Mouse (Mus musculus) heart, embryonic 10.5 days (tissue): ENCODE measurements at regions not wholly inside any gene's neighbourhood (a gene's known extent, or its start where the extent isn't known, plus 50 kb on each side); places are given as distances from the start of the nearest gene placed in this dataset.

Experiments
- DNase-seq: peaks from one replicate; pipeline ENCODE4 v3.0.0-alpha.2; 2017; ENCODE audit warnings: low spot score
- H3K27ac ChIP-seq: fragments of 300-500 bp; sonication (generic); 2 replicates; pipeline ENCODE4 v1.5.1; 2016; ENCODE audit warnings: mild to moderate bottlenecking
- H3K27me3 ChIP-seq: fragments of 300-500 bp; sonication (generic); 2 replicates; pipeline ENCODE4 v1.6.1; 2016; ENCODE audit warnings: mild to moderate bottlenecking; ENCODE audit not compliant: poor library complexity, insufficient read depth, severe bottlenecking
- H3K36me3 ChIP-seq: fragments of 300-500 bp; sonication (generic); 2 replicates; pipeline ENCODE4 v1.6.1; 2016; ENCODE audit warnings: mild to moderate bottlenecking, moderate library complexity
- H3K4me1 ChIP-seq: fragments of 300-500 bp; sonication (generic); 2 replicates; pipeline ENCODE4 v1.6.1; 2016; ENCODE audit warnings: mild to moderate bottlenecking
- H3K4me3 ChIP-seq: fragments of 300-500 bp; sonication (generic); 2 replicates; pipeline ENCODE4 v1.5.1; 2016; ENCODE audit warnings: mild to moderate bottlenecking, moderate library complexity
- H3K9me3 ChIP-seq: fragments of 300-500 bp; sonication (generic); 2 replicates; pipeline ENCODE4 v1.6.1; 2016; ENCODE audit warnings: mild to moderate bottlenecking, moderate library complexity
- WGBS: fragments of 180-500 bp; shearing (Covaris S2); methylation state at CpG from one replicate; pipeline ENCODE4 v1.1.7; 2016; 5-methylcytosine and 5-hydroxymethylcytosine counted together

- DNase-seq: no peak
- H3K4me1 ChIP-seq: no peaks in the 10 kb centered on the region
- 93% methylated on average over 1 of the region's 1 CpGs for WGBS
- H3K36me3 ChIP-seq: no peaks in the 10 kb centered on the region
- no peak overlapping the region for H3K27ac ChIP-seq
- H3K27me3 ChIP-seq: no peaks in the 10 kb centered on the region
- no peaks in the 10 kb centered on the region; the same call in 1 of the 2 replicates for H3K9me3 ChIP-seq
- H3K4me3 ChIP-seq: no peak overlapping the region
Measured at GRCm38 (mm10) chr2:117968731-117969130, 142.9 kb upstream of the Thbs1 start.

GRCm38 (mm10) chr2:117970631-117971030, 141.0 kb upstream of the Thbs1 start:
- Histone ChIP-seq H3K27ac (no peak overlapping the region), H3K4me1 (no peaks in the 10 kb centered on the region), H3K36me3 (no peaks in the 10 kb centered on the region), H3K4me3 (no peak overlapping the region), H3K9me3 (no peaks in the 10 kb centered on the region; the same call in 1 of the 2 replicates), H3K27me3 (no peaks in the 10 kb centered on the region)
- no peak for DNase-seq
- 86% methylated on average over 5 of the region's 5 CpGs for WGBS

GRCm38 (mm10) chr2:117977033-117977432, 134.6 kb upstream of the Thbs1 start:
- 87% methylated on average over 9 of the region's 9 CpGs for WGBS
- H3K4me3 ChIP-seq: no peak overlapping the region
- no peaks in the 10 kb centered on the region for H3K9me3 ChIP-seq

DNA sequence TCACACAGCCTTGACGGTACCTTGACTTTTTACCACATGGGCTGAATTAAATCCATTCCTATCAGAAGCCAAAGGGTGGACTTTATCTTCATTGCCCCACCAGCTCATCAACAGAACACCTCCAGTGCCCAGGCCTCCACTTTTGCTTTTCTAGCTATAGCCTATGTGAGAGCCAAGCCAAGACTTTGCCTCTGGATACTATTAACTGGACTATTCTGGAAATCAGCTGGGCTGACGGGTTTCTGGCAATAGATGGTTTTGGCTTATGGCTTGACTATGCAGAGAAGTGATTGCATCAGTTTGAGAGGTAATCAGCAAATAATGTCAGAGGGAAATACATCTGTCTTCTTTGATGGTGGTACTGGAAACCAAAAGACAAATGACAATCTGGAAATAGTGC, 130.8 kb upstream of the Thbs1 start:
- DNase-seq: no peak
- 85% methylated on average over 2 of the region's 2 CpGs for WGBS
- Histone ChIP-seq H3K36me3 (no peaks in the 10 kb centered on the region), H3K9me3 (no peaks in the 10 kb centered on the region), H3K27ac (no peak overlapping the region), H3K4me1 (no peaks in the 10 kb centered on the region), H3K4me3 (no peak overlapping the region), H3K27me3 (no peaks in the 10 kb centered on the region)

More at GRCm38 (mm10) chr2:117977033-117977432, 134.6 kb upstream of the Thbs1 start:
- DNase-seq: no peak
- H3K36me3 ChIP-seq: no peaks in the 10 kb centered on the region
- H3K27ac ChIP-seq: no peak overlapping the region
- no peaks in the 10 kb centered on the region for H3K4me1 ChIP-seq
- H3K27me3 ChIP-seq: no peaks in the 10 kb centered on the region

DNA sequence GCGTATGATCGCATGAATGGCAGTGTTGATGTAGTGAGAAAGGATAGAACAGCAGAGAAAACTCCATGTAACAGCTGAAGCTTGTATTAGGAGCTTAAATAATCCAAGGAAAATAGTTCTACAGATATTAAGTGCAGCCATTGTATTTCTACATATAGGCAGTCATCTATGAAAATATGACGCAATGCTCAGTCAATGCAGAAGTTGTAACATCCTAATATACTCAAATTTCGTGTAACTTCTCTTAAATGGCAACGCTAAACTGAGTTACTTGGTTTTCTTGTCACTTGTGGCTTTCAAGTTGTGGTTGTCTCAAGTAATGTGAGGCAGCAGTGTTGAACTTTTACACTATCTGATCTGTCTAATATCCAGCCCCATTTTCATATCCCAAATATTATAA, 127.1 kb upstream of the Thbs1 start:
- Histone ChIP-seq H3K4me1 (peaks cover 14% of the 10 kb centered on the region; the same call in 1 of the 2 replicates), H3K36me3 (no peaks in the 10 kb centered on the region), H3K4me3 (no peak overlapping the region), H3K27ac (no peak overlapping the region), H3K27me3 (no peaks in the 10 kb centered on the region), H3K9me3 (no peaks in the 10 kb centered on the region)
- DNase-seq: no peak
- WGBS: 84% methylated on average over 5 of the region's 5 CpGs

GRCm38 (mm10) chr2:117987426-117988215, 124.1 kb upstream of the Thbs1 start:
- Histone ChIP-seq H3K9me3 (no peaks in the 10 kb centered on the region), H3K4me3 (no peak overlapping the region), H3K27ac (no peak overlapping the region), H3K27me3 (no peaks in the 10 kb centered on the region), H3K36me3 (no peaks in the 10 kb centered on the region), H3K4me1 (peaks cover 14% of the 10 kb centered on the region; the same call in 1 of the 2 replicates)
- no peak for DNase-seq
- 57% methylated on average over 10 of the region's 10 CpGs for WGBS

- no peak overlapping the region for H3K4me3 ChIP-seq
- no peak for DNase-seq
Measured at GRCm38 (mm10) chr2:117988396-117989173, 123.1 kb upstream of the Thbs1 start.

DNA sequence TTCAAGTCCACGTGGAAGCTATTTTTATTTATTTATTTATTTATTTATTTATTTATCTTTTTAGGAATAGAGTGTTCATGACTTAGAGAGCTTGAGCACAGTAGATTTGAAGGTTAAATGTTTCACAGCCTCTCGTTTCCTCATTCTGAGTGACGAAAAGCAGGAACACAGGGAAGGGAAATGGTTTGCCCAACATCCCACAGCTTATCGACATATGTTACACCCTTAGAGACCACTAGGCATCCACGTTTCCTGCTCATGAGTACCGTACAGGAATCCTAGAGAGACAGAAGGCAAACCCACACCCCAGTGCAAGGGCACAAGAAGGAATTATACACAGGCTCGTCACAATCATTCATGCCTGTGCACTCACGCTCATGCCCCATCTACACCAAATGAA, 122.5 kb upstream of the Thbs1 start:
- Histone ChIP-seq H3K4me3 (no peak overlapping the region), H3K27ac (no peak overlapping the region), H3K36me3 (no peaks in the 10 kb centered on the region), H3K9me3 (no peaks in the 10 kb centered on the region), H3K27me3 (no peaks in the 10 kb centered on the region), H3K4me1 (peaks cover 14% of the 10 kb centered on the region; the same call in 1 of the 2 replicates)
- DNase-seq: no peak
- WGBS: 70% methylated on average over 8 of the region's 8 CpGs

More at GRCm38 (mm10) chr2:117988396-117989173, 123.1 kb upstream of the Thbs1 start:
- no peaks in the 10 kb centered on the region for H3K9me3 ChIP-seq
- no peaks in the 10 kb centered on the region for H3K27me3 ChIP-seq
- no peaks in the 10 kb centered on the region for H3K36me3 ChIP-seq
- peaks cover 14% of the 10 kb centered on the region; the same call in 1 of the 2 replicates for H3K4me1 ChIP-seq
- WGBS: 56% methylated on average over 11 of the region's 11 CpGs
- H3K27ac ChIP-seq: no peak overlapping the region

DNA sequence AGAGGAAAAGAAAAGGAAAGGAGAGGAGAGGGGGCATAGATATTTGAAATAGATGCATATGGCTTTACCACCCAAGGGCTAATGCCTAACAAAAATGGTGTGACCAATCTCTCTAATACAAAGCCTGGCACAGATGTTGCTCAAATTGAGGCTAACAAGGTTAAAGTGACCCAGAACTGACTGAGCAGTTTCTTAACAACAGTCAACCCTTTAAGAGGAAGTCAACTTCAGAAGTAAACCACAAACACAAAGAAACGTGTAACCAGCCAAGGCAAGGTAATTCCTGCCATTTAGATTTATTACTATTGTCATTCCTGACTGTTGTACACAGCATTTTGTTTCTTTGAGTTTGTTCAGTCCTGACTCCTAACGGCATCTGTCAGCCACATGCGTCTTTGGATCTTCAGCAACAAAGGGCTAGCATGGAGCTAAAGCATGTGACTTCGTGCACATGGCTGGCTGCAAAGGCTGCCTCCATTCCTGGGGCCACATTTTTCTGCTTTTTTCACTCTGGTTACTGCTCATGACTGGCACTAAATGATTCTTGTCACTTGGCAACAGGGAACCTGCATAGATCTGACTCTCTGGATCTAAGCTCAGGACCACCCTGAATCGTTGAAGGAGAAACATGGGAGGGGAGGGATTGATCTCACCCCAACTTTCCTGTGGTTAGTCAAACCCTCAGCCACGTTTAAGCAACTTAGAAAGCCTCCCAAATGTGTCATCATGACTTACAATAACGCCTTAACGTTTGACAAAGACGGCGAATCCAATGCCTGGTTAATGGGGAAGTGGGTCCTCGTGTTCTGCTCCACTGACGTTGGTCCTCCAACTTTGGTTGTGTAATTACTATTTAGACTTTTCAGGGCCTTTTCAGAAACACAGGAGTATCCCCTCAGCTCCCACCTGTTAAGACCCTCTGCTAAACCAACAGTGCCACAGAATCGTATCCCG, 115.3 kb upstream of the Thbs1 start:
- DNase-seq: no peak

GRCm38 (mm10) chr2:117999641-118000040, 112.0 kb upstream of the Thbs1 start:
- WGBS: 44% methylated on average over 6 of the region's 6 CpGs
- H3K9me3 ChIP-seq: no peaks in the 10 kb centered on the region
- H3K27me3 ChIP-seq: no peaks in the 10 kb centered on the region; the same call in 1 of the 2 replicates
- no peak overlapping the region for H3K4me3 ChIP-seq
- no peaks in the 10 kb centered on the region for H3K36me3 ChIP-seq
- DNase-seq: no peak
- no peaks in the 10 kb centered on the region for H3K4me1 ChIP-seq
- H3K27ac ChIP-seq: peak overlapping the region; percentile 36; the same call in 1 of the 2 replicates

More for the DNA sequence above, 115.3 kb upstream of the Thbs1 start:
- H3K36me3 ChIP-seq: no peaks in the 10 kb centered on the region
- H3K4me3 ChIP-seq: no peak overlapping the region
- H3K4me1 ChIP-seq: no peaks in the 10 kb centered on the region
- 82% methylated on average over 14 of the region's 14 CpGs for WGBS
- no peaks in the 10 kb centered on the region for H3K9me3 ChIP-seq
- H3K27ac ChIP-seq: no peak overlapping the region
- H3K27me3 ChIP-seq: no peaks in the 10 kb centered on the region

- H3K4me1 ChIP-seq: peaks cover 8% of the 10 kb centered on the region; the same call in 1 of the 2 replicates
- no peak overlapping the region for H3K4me3 ChIP-seq
- no peak overlapping the region for H3K27ac ChIP-seq
- no peaks in the 10 kb centered on the region; the same call in 1 of the 2 replicates for H3K27me3 ChIP-seq
- H3K9me3 ChIP-seq: no peaks in the 10 kb centered on the region
- no peak for DNase-seq
- no peaks in the 10 kb centered on the region for H3K36me3 ChIP-seq
- 85% methylated on average over 5 of the region's 5 CpGs for WGBS
Measured at GRCm38 (mm10) chr2:118004191-118004590, 107.5 kb upstream of the Thbs1 start.
